Mouse (Mus musculus): ENCODE measurements around the gene Atp11b.
A peak's percentile ranks its signal among the peaks of the same experiment; 100 is the strongest.

The Atp11b gene

DNA sequence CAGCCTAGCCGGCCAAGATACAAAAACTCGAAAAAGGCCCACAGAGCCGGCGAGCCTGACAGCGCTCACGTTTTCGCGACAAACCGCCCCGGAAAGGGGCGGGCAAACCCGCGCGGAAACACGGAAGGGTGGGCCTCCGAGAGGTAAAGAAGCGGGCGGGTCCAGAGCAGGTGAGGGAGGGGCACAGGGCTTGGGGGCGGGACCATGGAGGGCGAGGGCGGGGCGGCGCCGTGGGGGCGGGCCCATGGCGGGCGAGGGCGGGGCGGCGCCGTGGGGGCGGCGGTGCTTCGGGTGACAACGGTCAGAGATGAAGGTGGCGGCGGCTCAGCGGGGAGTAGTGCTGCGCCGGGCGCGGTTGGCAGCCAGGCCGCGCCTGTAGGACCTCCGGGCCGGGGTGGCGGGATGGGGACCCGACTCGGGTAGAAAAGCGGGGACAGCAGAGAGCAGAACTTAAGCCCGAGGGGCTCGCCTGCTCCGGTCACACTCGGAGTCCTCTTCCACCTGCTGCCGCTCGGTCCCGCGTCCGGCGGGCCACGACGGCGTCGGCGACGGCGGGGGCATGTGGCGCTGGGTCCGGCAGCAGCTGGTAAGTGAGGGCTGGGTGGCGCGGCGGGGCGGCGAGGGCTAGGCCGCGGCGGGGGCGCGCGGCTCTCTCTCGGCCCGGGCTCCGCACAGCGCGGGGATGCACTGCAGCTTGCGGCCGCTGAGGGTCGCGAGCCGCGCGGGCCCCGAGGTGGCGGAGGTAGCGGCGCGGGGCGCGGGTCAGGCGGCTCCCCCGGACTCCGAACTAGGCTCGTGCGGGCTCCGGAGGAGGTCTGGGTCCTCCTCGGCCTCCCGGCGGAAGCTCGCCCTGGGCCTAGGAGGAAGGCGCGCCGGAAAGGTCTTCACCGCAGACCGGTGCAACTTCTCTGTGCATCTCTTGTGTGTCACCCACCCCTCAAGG, at the start of gene Atp11b:
Gene Atp11b (plus strand): TSS at position 282 of the 943 bp plus-strand sequence.
- DNase-seq (ENCODE audit: low read depth, low spot score): peak; percentile 83

DNA sequence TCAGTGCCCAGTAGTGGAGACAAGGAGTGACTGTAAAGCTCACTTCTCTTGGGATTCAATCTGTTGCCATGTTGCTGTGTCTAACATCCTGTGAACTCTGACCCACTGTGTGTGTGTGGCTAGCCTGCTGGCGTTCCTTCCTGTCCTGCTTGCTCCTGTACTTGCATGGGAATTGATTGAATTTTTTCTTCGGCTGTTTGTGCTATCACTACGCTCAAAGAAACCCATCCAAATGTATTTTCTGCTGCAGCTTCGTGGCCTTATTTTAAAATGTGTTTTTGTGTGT, 49.6 kb upstream of the Atp11b start:
- no peak for DNase-seq (ENCODE audit: low read depth, low spot score)

DNA sequence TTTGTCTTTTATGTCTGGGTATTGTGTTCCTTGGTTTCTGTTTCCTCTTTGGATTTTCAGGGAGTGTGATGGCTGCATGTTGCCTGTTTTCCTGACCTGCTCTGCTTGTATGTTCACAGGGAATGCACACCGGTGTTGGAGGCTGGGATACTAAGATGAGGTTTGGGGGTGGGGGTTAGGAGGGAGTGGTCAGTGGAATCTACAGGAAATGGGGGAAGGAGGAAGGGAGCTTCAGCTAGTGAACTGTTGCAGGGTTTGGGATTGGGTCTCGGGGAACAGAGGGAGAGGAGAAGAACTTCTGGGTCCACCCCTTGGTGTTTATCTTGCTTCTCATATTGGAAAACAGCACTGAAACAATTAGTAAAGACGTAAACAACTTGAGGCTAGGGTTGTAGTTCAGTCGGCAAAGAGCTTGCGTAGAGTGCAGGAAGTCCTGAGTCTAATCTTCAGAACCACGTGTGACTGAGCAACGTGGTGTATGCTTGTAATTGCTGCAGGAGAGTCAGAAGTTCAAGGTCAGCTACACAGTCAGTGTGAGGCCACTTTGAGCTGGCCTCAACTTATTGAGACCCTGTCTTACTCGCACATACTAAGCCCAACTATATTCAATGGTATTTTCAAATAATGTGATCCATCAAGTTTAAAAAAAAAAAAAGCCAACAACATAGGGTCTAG, 34.2 kb upstream of the Atp11b start:
- peak; percentile 82 for DNase-seq (ENCODE audit: low read depth, low spot score)

DNA sequence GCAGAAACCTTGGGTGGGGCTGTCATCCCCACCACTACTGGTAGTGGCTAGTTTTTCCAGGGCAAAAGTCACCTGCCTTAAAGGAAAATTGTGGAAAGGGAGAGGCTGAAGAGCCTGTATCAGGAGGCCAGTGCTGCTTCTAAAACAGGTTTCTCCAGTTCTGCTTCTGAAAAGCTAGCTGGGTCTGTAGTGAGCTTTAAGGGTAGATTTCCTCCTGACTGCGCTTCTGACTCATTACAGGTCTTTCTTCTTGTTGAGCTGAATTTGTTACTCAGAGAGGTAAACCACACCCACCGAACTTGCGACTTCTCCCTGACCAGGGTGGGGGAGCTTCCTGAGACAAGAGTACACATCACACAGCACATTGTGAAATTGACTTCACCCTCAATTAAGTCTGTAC, 33.1 kb upstream of the Atp11b start:
- peak; percentile 91 for DNase-seq (ENCODE audit: low read depth, low spot score)

DNA sequence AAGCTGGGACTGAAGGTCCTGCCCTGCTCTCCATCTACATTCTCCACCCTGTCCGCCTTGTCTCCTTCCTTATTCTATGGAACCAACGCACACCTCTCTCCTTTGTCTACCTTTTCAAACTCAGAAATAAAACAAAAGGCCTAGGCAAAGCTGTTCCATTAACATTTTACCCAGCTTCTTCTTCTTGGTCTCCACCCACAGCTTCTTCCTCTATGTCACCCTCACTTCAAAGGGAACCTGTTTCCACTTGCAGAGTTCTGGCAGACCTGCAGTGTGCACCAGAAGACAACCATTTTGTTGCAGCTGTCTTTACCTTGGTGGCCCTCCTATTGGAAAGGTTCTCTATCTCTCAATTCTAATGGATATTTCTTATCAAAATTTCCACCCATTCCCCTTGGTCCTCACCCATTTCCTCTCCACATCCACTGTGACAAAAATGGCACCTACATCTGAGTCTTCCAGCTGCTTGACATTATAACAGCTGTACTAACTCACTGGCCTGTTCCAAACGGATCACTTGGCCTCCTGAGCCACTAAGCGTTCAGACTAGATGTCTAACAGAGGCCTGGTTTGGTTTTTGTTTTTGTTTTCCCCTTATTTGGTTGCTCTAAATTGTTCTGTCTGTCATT, 32.0 kb upstream of the Atp11b start:
- peak; percentile 85 for DNase-seq (ENCODE audit: low read depth, low spot score)

DNA sequence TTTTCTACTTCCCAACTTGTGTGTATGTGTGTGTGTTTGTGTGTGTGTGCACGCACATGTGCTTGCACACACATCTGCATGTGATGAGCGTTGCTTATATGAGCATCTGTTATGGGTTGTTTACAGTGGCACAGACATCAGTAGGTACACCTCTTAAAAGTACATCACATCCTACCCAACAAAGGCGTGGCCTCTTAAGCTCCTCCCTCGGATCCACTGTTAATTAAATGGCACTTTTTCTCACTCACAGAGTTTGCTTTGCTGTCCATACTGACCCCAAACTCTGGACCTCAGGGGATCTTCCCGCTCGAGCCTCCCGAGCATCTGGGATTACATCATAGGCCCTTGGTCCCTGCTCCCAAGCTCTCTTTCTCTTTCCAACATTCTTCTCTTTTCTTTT, 31.1 kb upstream of the Atp11b start:
- peak; percentile 67 for DNase-seq (ENCODE audit: low read depth, low spot score)

DNA sequence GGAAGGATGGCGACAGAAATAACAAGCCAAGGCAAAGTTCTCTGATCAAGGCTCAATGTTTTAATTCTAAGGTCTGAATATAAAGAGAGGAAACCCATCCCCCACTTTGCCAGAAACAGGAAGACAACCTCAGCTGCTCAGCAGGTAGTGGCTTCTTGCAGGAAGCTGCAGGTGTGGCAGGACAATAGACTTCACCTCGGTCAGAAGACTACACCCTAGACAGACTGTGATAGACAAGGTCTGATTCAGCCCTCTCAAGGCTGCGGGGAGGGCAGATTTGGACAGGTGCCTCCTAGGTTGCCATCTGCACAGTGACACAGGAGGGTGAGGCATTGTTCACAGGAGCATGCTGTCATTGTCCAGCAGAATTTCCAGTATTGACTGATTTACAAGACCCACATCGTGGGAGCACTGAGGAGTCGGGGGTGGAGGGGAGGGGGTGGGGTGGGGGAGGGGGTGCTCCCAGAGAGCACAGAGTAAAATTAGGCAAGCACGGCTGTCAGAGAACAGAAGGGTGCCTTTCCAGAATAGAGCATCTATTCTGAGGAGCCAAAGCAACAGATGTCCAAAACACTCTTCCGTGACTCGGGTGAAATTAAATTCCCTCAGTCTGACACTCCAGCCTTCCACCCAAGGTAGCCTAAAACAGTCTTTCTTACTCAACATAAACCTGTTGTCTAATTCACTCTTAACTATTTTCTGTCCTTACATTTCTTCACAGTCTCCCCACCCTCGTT, 30.2 kb upstream of the Atp11b start:
- DNase-seq (ENCODE audit: low read depth, low spot score): peak; percentile 96

DNA sequence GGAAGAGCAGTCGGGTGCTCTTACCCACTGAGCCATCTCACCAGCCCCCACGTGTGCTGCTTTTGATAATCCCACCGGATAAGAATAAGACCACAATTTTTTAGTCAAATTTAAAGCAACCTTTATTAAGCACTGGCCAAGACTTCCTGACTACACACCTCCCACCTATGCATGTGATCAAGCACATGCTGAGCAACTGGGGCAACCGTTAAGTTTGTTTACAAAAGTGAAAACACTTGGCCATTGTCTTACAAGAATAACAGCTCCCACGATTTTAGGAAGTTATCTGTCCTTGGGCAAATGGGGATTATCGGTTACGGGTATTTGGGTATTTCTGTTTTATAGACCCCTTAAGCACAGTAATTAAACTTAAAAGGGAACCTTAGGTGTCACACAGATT, 28.8 kb upstream of the Atp11b start:
- peak; percentile 66 for DNase-seq (ENCODE audit: low read depth, low spot score)

DNA sequence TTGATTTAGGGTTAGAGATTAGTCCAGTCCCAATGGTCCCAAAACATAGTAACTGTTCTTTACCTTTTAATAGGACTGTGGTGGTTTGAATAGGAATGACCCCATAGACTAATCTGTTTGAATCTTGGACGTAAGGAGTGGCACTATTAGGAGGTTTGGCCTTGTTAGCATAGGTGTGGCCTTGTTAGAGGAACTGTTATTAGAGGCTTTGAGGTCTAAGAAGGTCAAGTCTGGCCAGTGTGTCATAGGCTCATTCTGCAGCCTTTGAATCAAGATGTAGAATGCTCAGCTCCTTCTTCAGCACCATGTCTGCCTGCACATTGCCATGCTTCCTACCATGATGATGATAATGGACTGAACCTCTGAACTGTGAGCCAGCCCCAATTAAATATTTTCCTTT, 27.0 kb upstream of the Atp11b start:
- peak; percentile 77 for DNase-seq (ENCODE audit: low read depth, low spot score)

DNA sequence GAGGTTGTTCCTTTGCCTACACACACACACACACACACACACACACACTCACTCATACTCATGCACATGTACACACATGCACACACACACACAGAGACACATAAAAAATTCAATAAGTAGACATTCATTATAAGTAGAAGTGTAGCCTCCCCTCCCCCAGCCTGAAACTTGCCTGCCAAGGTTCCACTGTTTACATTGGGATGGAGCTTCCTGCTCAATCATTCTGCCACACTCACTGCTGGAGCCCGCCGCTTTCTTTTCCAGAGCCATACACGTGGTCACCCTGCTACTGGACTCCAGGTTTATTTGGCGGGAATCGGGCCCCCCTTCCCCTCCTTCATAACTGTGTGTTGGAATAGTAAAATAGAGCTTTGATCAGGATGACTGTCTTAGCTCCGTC, 24.4 kb upstream of the Atp11b start:
- DNase-seq (ENCODE audit: low read depth, low spot score): no peak

DNA sequence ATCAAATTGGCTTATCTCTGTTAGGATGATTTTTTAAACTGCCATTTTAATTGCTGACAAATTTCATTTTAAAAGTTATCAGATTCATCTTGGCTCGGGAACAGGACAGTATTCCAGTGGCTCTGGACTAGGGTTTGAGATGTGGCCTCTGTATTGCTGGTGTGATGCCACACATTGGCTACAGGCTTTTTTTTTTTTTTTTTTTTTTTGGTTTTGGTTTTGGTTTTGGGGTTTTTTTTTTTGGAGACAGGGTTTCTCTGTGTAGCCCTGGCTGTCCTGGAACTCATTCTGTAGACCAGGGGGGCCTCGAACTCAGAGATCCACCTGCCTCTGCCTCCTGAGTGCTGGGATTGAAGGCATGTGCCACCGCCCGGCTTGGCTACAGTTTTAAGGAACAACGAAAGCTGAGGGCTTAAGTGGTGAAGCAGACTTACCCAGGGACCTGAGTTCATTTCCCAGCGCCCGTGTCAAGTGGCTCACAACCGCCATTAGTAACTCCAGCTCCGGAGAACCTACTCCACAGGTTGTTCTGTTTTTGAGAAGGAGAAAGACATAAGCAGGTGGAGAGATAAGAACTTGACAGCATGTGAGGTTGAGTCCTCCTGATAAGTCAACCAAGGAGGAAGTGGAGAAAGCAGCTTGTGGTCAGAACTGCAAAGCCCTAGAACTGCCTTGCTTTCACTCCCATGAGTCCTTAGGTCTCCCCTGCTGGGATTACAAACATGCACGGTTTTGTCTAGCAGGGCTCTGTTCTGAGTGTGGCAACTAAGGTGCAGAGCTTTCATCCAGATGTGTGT, 21.7 kb upstream of the Atp11b start:
- peak; percentile 54 for DNase-seq (ENCODE audit: low read depth, low spot score)

DNA sequence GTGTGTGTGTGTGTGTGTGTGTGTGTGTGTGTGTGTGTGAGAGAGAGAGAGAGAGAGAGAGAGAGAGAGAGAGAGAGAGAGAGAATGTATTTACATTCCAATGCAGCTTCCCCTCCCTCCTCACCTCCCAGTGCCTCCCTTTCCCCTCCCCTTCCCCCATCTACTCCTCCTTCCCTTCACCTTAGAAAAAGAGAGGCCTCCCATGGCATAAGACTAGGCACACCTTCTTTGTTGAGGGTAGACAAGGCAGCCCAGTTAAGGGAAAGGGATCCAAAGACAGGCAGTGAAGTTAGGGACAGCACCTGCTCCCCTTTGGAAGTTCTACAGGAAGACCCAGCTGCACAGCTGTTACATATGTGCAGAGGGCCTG, 21.1 kb upstream of the Atp11b start:
- DNase-seq (ENCODE audit: low read depth, low spot score): peak; percentile 61

DNA sequence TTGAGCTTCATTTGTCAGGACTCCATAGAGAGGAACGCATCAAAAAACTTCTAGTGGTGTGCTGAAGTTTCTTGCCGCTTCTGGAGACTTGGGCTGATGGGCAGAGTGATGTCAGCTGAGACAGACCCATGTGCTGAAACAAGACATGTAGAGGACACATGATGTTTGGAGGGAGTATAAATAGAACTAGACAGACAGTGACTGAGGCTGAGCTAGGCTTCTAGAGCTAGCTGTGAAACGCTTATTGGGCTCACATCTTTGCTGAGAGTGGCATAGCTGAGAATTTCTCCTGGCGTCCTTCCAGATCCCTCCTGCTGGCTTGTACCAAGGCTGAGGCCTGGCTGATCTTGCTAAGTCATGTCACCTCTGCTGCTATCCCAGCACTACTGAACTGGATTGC, 19.4 kb upstream of the Atp11b start:
- no peak for DNase-seq (ENCODE audit: low read depth, low spot score)

DNA sequence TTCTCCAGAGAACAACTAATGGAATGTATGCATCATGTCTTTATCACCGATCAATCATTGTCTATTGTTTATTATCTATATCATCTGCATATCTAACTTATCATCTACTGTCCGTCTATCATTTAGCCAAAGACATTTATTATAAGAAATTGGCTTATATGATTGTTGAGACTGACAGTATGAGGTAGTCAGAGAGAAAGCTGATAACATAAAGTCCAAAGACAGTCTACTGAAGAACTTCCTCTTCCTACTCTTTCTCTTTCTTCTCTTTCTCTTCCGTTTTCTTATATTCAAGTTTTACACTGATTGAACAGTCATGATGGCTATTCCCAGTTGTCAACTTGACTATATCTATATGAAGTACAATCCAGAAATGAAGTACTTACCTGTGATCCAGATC, 15.8 kb upstream of the Atp11b start:
- no peak for DNase-seq (ENCODE audit: low read depth, low spot score)

DNA sequence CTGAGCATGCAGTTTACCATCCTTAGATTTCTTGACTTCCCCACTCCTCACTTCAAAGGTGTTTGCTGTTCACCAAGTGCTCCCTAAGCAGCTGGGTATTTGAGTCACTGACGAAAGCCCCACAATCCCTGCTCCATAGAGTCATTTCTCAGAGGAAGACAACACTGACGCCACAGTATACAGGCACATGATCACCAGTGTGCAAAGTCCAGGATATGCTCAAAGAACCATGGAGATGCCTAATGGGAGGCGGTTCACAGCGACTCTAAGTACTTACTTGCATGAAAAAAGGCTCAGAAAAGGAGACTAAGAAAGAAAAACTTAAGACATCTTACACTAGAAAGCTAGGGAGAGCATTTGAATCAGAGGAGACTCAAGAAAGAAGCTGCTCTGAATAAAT, 8.9 kb upstream of the Atp11b start:
- DNase-seq (ENCODE audit: low read depth, low spot score): no peak

DNA sequence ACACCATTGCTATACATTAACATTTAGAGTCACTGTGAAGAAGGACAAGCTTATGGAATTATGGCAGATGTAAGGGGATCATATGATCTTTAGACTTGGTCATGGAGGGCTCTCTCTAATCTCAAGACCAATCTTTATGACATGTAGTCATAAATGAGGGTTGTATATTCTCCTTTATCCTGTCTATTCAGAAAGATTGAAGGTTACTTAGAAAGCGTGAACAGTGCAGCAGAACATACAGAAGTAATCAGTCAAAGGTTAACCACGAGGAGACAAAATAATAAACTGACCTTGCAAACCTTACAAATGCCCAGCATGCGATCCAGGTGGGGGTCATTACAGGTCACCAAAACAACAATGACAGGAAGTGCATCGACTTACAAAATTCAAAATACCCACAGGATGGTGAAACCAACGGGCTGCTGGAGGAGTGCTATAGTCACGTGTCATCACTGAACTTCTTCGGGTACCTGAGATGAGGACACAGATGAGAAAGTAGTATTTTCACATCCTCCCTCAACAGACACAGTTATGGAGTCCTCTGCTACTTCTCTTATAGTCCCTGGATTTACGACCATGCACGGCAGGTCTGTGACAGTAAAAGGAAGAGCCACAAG, 7.0 kb upstream of the Atp11b start:
- no peak for DNase-seq (ENCODE audit: low read depth, low spot score)

DNA sequence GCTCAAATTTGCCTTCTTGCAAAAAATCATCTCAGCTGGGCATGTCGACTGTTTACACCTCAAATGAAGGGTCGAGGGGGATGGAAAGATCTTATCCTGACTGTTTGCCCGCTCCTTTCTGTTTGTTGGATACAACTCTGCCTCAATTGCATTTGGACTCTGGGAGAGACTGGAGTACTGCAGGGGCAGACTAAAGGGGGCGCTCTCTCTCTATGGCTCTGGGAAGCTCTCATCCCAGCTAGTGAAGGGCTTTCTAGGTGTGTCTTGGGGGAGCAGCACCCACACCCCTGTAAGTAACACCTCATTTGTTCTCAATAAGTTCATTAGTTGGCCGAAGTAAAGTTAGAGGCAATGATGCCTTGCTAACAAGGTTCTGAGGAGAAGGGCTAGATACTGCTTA, 3.6 kb upstream of the Atp11b start:
- peak; percentile 68 for DNase-seq (ENCODE audit: low read depth, low spot score)

DNA sequence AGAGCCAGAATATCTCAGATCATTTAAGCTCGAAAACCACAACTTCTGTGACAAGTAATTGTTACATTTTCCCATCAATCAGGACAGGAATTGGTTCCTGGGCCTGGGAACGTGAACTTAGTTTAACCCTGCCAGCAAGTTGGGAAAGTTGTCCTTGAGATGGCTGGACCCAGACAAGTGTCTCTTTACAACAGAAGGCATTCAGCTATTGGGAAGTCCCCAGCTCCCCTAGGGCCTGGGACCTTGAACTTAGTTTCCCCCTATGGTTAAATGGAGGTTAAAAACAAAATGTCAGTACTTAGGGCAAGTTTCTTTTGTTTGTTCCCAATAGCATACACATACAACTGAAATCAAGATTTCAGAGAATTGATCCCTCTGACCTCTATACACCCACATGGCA, 2.2 kb upstream of the Atp11b start:
- DNase-seq (ENCODE audit: low read depth, low spot score): peak; percentile 84

DNA sequence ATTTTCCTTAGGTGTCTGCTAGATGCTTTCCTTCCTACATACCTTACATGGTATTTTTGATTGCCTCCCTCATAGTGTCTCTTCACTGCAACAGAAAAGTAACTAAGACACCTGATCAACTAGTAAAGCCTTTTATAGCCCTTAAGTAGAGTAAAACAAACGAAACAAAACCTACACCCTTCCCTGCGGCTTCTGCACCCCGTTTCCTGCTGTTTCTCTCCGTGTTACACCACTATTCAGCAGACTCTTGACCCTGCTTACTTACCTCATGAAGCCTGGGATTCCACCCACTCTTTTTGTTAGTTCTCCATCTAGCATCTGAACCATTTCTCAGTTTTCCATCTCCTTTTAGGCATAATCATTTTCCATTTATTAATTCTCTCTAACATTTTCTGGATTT, 8.8 kb downstream of the Atp11b start:
- DNase-seq (ENCODE audit: low read depth, low spot score): no peak

DNA sequence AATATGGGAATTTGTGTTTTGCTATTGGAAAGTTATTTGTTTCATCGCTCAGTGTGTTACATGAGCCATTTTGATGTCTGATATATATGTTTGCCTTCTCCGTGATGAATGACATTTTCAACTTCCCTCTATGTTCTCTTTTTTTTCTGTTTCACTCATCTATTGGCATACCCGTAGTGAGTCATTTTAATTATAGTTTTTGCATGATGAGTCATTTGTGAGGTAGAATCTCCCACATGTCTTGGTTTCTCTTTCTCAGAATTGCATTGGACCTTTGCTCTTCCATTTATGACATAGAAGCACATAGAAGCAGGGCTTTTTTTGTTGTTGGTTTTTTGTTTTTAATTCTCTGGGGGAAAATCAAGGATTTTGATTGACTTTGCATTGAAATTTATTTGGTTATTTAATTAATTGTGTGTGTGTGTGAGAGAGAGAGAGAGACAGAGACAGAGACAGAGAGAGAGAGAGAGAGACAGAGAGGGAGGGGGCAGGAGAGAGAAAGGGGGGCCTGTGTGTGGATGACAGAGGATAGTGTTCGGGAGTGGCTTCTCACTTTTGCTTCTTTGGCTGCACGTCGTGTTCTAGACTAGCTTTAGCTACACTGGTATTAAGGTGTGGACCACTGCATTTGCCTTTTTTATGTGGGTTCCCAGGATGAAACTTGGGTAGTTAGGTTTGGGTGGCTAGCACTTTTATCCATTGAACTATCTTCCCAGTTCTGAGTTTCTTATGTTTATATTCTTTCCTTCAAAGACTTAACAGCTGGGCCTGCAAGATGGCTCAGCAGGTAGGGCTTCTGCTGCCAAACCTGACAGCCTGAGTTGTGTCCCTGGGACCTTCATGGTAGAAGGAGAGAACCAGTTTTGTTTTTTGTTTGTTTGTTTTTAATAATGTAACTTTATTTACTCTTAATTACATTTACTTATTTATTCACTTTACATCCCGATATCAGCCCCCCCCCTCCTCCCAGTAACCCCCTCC, 11.0 kb downstream of the Atp11b start:
- no peak for DNase-seq (ENCODE audit: low read depth, low spot score)
